Mouse (Mus musculus) liver (tissue): Measurements from ENCODE around the gene Smox.

Source experiments
- DNase-seq: peaks from one replicate; pipeline ENCODE4 v3.0.0-alpha.2; 2020; ENCODE audit warnings: mixed read lengths

The Smox gene

GRCm38 (mm10) chr2:131517550-131517949 lies 26.3 kb downstream of the Smox start:
- DNase-seq, result no peak

GRCm38 (mm10) chr2:131518790-131519189 lies 27.5 kb downstream of the Smox start:
- peak; percentile 82 for DNase-seq

DNA sequence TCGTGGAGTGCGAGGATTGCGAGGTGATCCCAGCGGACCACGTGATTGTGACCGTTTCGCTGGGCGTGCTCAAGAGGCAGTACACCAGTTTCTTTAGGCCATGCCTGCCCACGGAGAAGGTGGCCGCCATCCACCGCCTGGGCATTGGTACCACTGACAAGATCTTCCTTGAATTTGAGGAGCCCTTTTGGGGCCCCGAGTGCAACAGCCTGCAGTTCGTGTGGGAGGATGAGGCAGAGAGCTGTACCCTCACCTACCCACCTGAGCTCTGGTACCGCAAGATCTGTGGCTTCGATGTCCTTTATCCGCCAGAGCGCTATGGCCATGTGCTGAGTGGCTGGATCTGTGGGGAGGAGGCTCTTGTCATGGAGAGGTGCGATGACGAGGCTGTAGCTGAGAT lies 29.4 kb downstream of the Smox start:
- no peak for DNase-seq

GRCm38 (mm10) chr2:131527061-131527460 lies 35.8 kb downstream of the Smox start:
- DNase-seq, result peak; percentile 65

DNA sequence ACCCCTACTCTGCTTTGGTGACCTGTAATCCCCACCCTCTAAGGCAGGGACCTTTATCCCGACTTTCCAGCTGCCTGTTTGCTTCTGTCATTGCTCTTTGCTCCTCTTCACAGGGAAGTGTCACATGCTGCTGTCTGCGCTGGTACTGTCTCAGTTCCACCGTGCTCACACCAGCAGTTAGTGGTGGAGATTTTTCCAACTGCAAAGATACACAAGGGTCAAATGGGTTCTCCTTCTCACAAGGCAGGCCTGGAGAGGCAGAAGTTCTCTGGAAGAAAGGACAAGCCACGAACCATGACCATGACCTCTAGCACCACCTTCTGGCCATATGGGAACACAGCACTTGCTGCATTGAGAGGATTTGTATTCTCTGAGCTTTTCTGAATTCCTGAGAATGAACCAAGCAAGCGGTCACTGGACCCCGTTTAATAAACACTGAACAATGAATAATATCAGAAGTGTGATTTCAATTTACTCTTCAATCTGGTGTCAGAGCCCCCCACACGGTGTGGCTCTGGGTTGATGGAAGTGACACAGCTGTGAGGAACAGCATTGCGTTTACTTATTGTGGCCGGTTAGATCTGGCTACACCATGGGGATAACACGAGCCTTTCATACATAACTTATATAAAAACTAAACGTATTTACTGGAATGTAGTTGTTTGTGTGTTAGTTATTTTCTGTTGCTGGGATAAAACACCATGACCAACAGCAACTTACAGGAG lies 38.8 kb downstream of the Smox start:
- DNase-seq, result peak; percentile 68

DNA sequence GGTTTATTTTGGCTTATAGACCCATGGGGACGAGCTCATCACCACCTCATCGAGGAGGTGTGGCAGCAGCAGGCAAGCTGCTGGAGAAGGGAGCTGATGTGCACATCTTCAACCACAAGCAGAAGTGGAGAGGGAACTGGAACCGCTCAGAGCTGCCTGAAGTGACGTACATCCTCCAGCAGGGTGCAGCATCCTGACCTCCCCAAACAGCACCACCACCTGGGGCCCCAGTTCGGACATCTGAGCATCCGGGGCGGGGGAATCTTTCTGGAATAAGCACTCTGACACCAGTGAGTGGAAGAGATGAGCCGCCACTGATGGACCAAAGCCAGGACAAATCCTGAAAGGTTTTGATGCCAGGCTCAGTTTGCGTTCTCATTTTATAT lies 39.3 kb downstream of the Smox start:
- DNase-seq, result peak; percentile 52

DNA sequence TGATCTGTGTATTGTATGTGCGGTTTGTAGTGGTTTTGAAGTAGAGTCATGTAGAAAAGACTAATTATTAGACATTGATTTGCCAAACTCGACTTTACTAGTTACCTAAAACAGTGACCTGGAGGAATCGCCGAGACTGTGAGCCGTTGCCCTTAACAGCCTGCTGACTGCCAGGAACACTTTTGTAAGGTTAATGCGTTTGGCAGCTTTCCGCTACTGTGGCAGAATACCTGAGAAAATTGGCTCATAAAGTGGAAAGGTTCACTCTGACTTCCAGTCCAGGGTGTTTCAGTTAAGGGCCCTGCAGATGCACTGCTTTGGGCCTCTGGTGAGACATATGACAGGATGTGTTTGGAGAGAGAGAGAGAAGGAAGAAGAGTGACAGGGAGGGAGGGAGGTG lies 40.0 kb downstream of the Smox start:
- DNase-seq, result no peak

- DNase-seq, result no peak
Measured at GRCm38 (mm10) chr2:131535168-131535567, 43.9 kb downstream of the Smox start.

- DNase-seq, result no peak
Measured at GRCm38 (mm10) chr2:131538341-131538740, 47.0 kb downstream of the Smox start.

- no peak for DNase-seq
Measured at GRCm38 (mm10) chr2:131539780-131540179, 48.5 kb downstream of the Smox start.

- no peak for DNase-seq
Measured at GRCm38 (mm10) chr2:131541686-131542085, 50.4 kb downstream of the Smox start.

- no peak for DNase-seq
Measured at GRCm38 (mm10) chr2:131542531-131542930, 51.2 kb downstream of the Smox start.

GRCm38 (mm10) chr2:131545386-131546307 lies 54.4 kb downstream of the Smox start:
- DNase-seq, result peak; percentile 60

GRCm38 (mm10) chr2:131546308-131546700 lies 55.0 kb downstream of the Smox start:
- DNase-seq, result no peak

GRCm38 (mm10) chr2:131546745-131547408 lies 55.6 kb downstream of the Smox start:
- DNase-seq, result no peak

DNA sequence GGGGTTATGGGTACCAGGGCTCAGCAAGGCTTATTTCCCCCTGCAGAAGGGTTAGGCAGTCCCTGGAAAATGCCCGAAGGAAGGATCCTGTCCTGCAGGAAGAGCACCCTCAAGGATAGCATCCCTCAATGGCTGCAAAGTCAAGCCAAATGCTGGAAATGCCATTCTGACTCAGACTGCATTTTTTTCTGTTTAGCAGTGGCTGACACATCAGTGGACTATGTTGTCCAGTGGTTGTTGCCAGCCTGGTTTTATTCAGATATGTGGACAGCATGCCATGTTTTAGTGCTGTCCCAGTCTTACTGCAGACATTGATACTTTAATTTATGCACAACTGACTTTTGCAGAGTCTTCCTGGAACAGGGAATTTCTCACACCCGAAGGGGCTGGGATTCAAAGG lies 57.0 kb downstream of the Smox start:
- no peak for DNase-seq

DNA sequence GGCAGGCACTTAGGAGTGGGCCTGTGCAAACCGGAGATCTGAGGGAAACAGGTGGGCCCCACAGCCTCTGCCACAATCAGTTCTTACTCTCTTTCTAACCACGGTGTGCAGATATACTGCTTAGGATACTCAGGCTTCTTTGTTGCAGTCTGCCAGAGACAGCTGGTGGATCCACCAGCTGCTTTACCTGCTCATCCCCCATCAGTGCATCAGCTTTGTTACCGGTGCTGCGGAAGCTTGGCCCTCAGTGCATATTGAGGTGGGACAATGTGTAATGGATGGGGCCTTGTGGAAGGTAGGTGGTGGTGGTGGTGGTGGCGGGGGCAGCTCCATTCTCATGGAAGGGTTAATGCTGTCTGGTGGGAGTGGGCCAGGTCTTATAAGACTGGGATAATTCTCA lies 57.8 kb downstream of the Smox start:
- no peak for DNase-seq

GRCm38 (mm10) chr2:131550474-131550873 lies 59.2 kb downstream of the Smox start:
- no peak for DNase-seq

GRCm38 (mm10) chr2:131550906-131551305 lies 59.6 kb downstream of the Smox start:
- no peak for DNase-seq

DNA sequence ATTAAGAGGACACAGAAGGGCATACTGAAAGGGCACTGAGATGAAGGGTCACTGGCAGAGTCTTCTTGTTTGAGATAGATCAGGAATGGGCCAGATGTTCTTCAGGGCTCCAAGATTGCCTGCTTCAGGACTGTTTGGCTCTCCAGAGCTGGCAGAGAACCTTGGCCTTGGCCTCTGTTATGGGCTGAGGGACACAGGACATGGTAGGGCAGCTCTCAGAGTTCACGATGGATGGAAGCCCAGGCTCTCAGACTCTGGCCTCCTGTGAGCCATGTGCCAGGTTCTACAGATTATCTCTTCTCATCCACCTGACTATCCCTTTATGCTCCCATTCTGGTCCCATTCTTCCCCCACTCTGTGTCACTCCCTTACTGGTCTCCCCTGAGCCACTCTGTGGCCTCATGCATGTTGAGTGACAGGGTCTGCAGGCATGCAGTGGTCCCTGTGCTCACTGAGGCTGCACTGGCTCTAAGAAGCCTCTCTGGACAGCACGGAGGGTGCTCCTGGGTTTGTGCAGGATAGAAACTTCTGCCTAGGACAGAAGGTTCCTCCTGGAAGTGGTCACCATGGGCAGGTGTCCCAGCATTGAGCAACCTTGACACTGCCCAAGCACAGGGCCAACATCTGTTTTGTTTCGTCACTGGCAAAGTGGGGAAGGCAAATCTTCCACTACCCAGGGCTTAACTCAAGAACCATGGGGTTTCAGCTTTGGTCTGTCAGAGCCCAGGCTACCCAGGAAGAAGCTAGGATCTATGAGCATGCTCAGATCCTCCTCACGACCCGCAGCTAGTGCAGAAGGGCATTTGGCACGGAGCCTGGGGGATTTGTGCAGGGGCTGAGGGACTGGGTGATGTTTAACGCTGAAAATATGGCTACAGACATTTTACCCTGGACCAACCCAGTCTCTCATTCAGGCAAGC lies 60.7 kb downstream of the Smox start:
- no peak for DNase-seq

- DNase-seq, result no peak
Measured at GRCm38 (mm10) chr2:131552736-131553400, 61.6 kb downstream of the Smox start.

GRCm38 (mm10) chr2:131557896-131558295 lies 66.6 kb downstream of the Smox start:
- no peak for DNase-seq
